Mouse (Mus musculus) retina, postnatal 7 days (tissue): Measurements from ENCODE around the gene Ctnna2.

Experiments
- DNase-seq: peaks from one replicate; pipeline ENCODE4 v3.0.0-alpha.2; 2012; ENCODE audit warnings: low read depth, low spot score

Ctnna2 gene

DNA sequence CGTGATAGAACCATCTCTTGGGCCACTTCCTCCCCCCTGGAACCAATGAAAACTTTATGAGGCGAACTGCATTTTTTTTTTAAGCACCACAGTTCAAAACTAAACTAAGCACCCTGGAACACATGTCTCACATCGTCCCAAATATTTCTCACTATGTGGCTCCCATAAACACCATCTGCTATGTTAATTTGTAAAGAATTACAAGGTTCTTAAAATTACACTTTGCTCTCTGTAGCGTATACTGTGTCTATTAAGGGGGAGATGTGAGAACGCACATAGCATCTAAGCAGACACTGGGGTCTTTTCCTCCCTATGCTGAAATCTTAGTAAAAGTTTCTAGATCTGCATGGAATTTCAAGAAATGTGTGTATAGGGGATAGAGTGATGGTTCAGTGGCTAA, 822.5 kb downstream of the Ctnna2 start:
- DNase-seq: no peak

DNA sequence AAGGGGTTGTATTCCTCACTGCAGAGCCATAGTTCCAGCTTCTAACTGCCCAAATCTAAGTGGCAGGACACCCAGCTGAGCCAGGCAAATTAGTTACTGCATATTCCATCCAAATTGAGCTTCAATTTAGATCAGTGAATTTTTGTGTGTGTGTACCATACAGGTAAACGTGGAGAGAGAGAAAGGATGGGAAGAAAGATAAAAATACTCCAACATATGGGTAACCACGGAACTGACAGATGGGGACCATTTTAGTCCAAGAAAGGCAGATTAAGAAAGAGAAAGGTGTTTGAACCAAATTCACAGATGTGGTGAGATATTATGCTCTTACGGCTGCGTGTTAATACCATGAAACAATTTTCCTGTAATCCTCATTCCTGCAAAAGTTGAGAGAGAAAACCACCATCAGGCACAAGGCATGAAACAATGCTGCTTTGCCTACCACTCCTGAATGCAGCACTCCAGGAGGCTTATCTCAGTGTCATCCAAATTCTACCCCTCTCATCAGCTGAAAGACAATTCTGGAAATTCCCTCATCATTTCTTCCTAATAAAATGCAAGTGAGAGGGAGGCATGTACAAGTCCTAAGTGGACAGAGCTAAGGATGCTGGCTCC, 840.1 kb downstream of the Ctnna2 start:
- no peak for DNase-seq

GRCm38 (mm10) chr6:77120926-77121325, 858.6 kb downstream of the Ctnna2 start:
- DNase-seq: no peak

DNA sequence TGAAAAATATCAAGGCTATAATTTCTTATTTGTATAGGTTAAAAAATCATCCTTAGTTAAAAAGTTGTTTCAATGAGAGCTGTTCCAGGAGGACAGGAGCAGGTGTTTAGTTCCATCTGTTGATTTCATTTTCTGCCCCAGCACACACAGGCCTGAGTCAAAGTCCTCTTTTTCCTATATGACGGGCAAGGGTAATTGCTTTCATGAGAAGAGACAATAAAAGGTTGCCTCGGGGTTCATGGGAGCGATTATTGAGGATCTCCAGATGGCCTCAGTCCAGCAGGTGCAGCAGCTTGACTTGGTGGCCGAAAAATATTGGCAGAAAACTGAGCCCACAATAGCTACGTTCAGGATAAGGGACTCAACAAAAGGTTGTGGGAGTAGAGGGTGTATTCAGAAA, 859.0 kb downstream of the Ctnna2 start:
- DNase-seq: no peak

DNA sequence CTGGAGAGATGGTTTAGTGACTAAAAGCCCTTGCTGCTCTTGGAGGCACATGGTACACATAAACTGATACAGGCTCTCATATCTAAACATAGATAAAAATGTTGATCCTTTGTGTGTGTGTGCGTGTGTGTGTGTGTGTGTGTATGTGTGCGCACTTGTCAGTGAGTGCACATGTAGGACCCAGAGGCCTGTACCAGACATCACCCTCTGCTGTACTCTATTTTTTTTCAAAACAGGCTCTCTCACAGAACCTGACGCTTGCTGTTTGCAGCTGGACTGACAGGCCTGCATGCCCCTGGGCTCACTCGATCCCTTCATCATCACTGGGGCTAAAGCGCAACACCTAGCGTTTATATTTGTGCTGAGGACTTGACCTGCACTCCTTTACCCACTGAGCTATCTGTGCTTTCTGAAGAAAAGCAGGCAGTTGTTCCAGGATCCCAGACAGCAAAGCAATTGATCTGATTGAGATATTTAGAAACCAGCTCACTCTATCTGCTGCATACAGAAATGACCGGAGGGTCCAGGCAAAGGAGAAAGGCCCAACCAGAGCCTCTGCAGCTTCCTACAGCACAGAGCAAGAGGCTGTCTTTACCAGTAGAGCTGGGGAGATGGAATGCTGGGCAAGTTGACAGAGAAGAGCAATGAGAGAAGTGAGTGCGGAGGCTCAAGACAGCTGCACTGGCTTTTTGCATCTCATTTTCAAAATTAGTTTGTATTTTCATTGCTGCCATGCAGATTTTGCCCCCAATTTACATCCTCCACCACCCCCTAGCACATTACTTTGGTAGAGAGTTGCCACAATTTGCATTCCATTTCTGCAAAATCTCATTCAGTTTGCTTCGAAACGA, 870.2 kb downstream of the Ctnna2 start:
- DNase-seq: no peak

DNA sequence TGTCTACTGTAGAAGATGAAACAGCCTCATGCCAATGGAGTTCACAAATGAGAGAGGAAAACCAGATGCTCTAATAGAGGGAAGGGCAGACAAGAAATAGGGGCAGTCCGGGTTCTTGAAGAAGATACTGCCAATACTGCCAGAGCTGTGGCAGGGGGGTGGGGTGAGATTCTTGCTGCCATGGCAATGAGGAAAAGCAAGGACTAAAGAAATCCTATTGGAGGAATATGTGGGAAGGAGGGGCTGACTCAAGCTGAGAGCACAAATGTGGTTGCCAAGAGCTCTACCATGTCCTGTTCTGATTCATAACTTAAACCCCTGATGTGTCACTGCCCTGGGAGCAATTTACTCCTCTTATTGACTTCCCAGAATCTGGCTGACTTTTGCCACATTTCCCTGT, 878.5 kb downstream of the Ctnna2 start:
- DNase-seq: no peak

- no peak for DNase-seq
Observed at GRCm38 (mm10) chr6:77098540-77098939, 881.0 kb downstream of the Ctnna2 start.

DNA sequence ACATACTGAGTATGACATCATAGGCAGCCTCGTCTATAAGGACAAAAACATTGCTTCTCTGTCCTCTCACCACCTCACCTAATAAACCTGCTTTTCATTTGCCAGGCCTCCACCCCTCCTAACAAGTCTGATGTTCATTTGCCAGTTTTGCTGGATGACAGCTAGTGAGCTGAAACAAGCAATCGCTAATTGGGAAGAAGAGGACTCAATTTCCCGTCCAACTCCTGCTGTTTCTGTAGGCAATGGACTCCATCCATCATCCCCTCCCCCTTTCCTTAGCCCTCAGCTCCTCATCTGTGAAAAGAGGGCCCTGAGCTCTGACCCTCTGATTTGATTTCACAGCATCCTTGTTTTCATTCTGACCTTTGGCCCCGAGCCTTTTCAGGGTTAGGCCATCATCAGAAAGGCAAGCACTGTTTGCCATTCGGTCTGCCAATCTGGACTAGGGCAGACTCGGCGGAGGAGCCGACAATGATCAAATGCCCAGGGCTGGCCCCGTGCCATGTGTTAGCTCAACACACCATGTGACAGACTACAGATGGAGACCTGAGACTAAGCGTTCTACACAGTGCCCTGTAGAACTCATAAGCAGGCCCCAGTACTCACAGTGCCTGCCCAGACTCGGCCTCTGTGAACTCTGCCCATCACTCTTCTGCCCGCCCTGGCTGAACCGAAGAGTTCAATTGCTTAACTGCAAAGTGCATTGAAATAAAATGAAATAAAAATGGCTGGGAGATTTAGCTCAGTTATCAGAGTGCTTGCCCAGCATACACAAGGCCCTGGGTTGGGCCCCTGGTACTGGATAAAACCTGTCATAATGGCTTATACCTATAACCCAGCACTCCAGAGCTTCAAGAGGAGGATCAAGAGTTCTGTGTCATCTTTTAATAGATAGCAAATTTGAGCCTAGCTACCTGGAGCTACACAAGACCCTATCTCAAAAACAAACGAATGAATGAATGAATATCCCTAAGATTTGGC, 903.8 kb downstream of the Ctnna2 start:
- peak; percentile 54 for DNase-seq

GRCm38 (mm10) chr6:77069595-77069994, 909.9 kb downstream of the Ctnna2 start:
- no peak for DNase-seq

GRCm38 (mm10) chr6:77050690-77051089, 928.8 kb downstream of the Ctnna2 start:
- DNase-seq: no peak

DNA sequence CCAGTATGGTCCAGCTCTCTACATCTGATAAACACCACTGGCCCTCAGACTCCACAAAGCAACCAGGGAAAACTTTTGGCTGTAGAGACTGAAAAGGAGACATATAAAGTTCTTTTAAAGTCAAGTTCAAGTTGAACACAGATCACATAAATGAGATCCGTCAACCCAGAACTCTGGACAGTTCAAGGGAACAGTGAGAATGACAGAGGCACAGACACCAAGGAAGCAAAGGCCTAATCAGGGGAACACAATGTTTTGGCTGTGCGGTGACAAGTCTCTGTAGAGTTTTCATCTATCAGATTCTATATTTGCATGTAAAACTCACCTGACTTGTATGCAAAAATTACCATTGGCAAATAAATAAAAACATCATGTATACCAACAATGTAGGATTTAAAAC, 929.3 kb downstream of the Ctnna2 start:
- no peak for DNase-seq

GRCm38 (mm10) chr6:77047568-77047967, 931.9 kb downstream of the Ctnna2 start:
- no peak for DNase-seq

GRCm38 (mm10) chr6:77025066-77025465, 954.4 kb downstream of the Ctnna2 start:
- no peak for DNase-seq

GRCm38 (mm10) chr6:77013194-77013593, 966.3 kb downstream of the Ctnna2 start:
- DNase-seq: no peak

DNA sequence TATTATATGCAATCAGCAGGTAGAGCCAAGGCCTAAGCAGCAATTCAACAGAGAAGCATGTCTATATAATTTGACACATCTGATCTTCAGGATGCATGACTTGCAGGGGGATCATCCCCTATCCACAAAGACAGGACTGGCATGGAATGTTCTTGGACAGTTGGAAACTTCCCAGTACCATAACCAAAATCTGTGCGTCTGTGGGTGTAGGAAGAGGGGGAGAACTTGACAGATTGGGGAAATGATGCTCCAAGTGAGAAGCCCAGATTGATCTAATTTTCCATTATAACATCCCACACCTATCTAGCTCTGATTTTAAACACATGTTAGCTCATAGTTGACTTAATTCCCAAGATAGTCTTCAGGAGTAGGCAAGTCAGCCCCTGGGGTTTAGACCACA, 968.5 kb downstream of the Ctnna2 start:
- DNase-seq: no peak

GRCm38 (mm10) chr6:76992128-76992527, 987.4 kb downstream of the Ctnna2 start:
- no peak for DNase-seq

GRCm38 (mm10) chr6:76984773-76985172, 994.7 kb downstream of the Ctnna2 start:
- DNase-seq: no peak

DNA sequence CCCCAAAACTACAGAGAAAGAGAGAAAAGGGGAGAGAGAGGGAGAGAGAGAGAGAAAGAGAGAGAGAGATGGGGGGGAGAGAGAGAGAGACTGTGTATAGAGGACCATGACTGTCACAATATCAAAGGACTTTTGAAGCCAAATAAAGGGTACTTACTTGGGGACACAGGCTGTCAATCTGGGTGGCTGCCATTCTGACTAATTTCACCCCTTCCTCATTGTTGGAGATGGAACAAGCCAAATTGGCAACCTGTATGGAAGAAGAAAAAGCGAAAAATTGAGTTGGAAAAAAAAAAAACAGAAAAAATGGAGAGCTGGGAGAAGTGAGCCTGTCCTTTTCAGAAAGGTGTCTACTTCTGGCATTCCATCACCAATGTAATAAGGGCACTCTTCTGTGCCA, 997.8 kb downstream of the Ctnna2 start:
- no peak for DNase-seq

DNA sequence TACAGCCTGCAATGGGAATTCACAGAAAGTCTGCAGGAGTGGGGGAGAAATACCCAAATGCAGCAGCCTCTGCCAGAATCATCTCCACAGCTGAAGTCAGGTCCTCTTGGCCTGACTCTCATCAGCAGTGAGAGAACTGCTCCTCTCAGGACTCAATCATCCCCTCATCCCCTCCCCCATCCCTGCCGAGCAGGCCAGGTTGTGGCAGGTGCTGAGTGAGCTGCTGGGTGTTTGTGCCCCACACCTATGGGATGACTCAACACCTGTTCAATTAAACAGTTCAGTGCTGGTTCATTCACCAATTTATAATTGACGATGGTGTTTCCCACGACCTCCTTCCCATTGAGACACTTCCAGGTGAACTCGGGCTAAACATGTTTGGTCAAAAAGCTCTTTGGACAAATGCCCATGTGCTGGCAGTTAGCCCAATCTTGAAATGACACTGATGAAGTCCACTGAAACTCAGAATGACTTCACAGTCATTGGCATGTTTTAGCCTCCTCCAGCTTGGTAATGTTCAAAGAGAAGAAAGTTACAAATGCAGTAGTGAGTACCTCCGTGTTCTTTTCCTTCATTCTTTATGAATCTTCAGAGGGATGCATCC, 1000.1 kb downstream of the Ctnna2 start:
- DNase-seq: no peak

GRCm38 (mm10) chr6:76977817-76978216, 1001.7 kb downstream of the Ctnna2 start:
- no peak for DNase-seq

DNA sequence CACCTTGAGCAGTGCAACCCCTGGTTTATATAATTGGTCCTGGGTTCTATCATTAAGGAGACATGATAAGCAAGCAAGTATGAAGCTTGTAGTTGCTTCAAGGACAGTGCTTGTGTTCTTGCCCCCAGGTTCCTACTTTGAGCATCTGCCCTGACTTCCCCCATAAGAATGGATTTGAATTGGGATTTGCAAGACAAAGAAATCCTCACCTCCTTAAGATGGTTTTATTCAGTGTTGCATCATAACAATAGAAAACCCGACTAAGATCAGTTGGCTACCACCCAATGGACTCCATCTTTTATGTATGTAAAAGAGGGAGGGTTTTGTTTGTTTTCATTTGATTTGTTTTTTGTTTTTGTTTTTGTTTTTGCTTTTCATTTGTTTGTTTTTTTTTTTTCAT, 1005.2 kb downstream of the Ctnna2 start:
- no peak for DNase-seq

- no peak for DNase-seq
Observed at GRCm38 (mm10) chr6:76964998-76965432, 1014.5 kb downstream of the Ctnna2 start.
